Mouse (Mus musculus): ENCODE measurements at regions not wholly inside any gene's neighbourhood (a gene's known extent, or its start where the extent isn't known, plus 50 kb on each side); places are given as distances from the start of the nearest gene placed in this dataset.
A peak's percentile ranks its signal among the peaks of the same experiment; 100 is the strongest.

DNA sequence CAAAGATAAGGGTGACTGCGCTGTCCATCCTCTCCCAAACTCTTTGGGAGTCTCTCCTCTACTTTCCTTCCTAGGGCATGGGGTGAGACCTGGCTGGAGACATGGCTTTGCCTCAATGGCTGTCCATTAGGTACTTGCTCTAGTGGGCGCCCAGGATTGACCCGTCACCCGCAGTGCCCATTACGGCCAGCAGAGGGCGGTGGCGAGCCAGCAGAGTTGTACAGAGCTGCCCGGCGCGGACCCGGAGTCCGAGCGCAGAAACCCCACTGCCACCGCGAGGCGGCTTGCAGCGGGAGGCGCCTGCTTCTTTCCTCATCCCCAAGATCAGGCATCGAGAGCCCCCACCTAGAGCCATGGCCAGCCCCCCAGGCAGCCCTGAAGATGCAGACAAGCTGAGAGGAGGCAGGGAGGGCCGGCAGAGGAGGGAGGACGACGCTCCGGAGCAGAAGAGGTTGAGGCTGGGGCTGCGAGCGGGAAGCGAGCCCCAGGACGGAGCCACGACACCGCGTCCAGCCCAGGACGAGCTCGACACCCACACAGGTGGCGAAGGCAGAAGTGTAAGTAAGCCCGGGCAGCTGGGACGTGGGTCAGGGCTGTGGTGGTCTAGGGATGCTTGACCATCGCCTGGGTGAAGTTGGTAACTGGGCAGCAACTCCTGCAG lies 50.9 kb upstream of the Eef2kmt start:
- DNase-seq (ENCODE audit: low spot score in 2 of 2) = peak; percentile 71 to 92
